Mouse (Mus musculus): ENCODE measurements around the gene Clec12b. TPM values are rescaled to one million over a fixed set of nuclear protein-coding genes. Genes with fewer than 3 reads are reported as not detected.

Gene Clec12b
- polyA plus RNA-seq, 1 experiment from 2014 or later = 0.12 TPM

DNA sequence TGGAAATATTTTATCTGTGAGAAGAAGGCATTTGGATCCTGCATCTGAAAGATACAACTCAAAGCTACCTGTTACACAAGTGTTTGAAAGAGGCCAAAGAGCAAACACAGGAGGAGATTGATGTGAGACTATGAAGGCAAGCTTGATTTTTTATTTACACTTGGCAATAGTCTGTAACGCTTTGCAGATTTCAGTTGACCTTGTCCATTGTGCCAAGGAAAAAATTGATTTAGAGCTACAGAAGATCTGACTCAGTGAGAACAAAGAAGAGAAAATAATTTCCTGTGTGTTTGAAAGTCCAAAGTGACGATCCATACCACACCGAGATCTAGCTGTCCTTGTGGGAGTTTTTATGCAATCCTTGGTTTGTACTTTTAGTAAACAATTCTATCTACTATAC is 36.6 kb upstream of the Clec12b start:
- TF ChIP-seq CTCF (IDR thresholded peaks at IDR 0.05; ENCODE audit: low read depth) = no peak
- no peak overlapping the region for H3K4me2 ChIP-seq
- ATAC-seq (ENCODE audit: insufficient read depth) (no peak), DNase-seq (no peak)
- H3K9me3 ChIP-seq (ENCODE audit: low read depth, low read length) = no peaks in the 10 kb centered on the region
- H3K36me3 ChIP-seq (ENCODE audit: insufficient read depth) = no peaks in the 10 kb centered on the region
- no peak overlapping the region for H3K9ac ChIP-seq
- H3K4me3 ChIP-seq (ENCODE audit: low read depth, low read length) = no peak overlapping the region
- WGBS = 38% methylated on average over 3 of the region's 3 CpGs
- no peak overlapping the region for H3K27ac ChIP-seq (ENCODE audit: low read depth)
- H3K27me3 ChIP-seq (ENCODE audit: insufficient read depth, low read length) = no peaks in the 10 kb centered on the region
- H3K4me1 ChIP-seq (ENCODE audit: insufficient read depth) = peaks cover 5% of the 10 kb centered on the region; the same call in 1 of the 2 replicates

DNA sequence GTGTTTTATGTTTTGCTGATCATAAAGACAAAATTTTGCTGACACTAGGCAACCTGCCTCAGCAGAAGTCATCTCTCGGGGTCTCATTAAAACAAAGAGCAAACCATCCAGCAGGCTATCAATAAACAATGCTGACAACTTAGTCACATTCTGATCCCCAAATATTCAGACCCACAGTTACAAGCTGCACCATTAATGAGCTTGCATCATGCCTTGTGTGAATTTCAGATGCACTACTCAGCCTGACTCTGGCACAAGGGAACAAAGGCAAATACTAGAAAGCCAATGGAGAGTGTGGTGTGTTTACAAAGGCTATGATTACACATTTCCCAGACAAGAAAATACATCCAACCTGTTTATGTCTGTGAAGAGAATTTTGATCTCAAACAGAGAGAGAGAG is 28.5 kb upstream of the Clec12b start:
- Histone ChIP-seq H3K4me3 (ENCODE audit: low read depth, low read length) (no peak overlapping the region), H3K4me2 (no peak overlapping the region), H3K9ac (no peak overlapping the region), H3K36me3 (ENCODE audit: insufficient read depth) (no peaks in the 10 kb centered on the region), H3K4me1 (ENCODE audit: insufficient read depth) (no peaks in the 10 kb centered on the region), H3K27ac (ENCODE audit: low read depth) (no peak overlapping the region), H3K27me3 (ENCODE audit: insufficient read depth, low read length) (no peaks in the 10 kb centered on the region), H3K9me3 (ENCODE audit: low read depth, low read length) (no peaks in the 10 kb centered on the region)
- WGBS = 48% methylated on average over 1 of the region's 1 CpGs
- no peak for TF ChIP-seq CTCF (IDR thresholded peaks at IDR 0.05; ENCODE audit: low read depth)
- ATAC-seq (ENCODE audit: insufficient read depth) (no peak), DNase-seq (no peak)

DNA sequence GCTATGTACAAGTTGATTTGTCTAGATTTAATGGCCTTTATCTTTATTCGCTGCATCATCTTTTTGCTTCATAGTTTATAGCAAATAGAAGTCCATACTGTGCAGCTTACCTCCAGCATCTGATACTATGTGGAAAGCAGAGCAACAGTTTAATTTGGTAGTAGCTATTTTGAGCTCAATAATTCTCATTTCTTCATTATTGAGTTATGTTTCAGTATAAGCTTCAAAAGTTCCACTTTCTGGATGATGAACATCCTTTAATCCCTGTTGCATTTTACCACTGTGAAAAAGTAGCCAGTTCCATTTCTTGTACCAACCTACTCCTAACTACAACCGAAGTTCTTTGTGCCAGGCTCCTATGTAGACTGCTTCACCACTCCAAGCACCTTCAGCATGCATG is 22.9 kb upstream of the Clec12b start, which contains the start of gene Clec9a:
Gene Clec9a, plus strand, starts transcription at position 301 of the 400 bp plus-strand sequence.
- no peaks in the 10 kb centered on the region for H3K27me3 ChIP-seq (ENCODE audit: insufficient read depth, low read length)
- no peak within 1 kb of the TSS for H3K4me2 ChIP-seq
- DNase-seq = no peak
- 81% methylated on average over 2 of the region's 2 CpGs for WGBS
- H3K27ac ChIP-seq (ENCODE audit: low read depth) = no peak within 1 kb of the TSS
- no peaks in the 10 kb centered on the region for H3K4me1 ChIP-seq (ENCODE audit: insufficient read depth)
- H3K36me3 ChIP-seq (ENCODE audit: insufficient read depth) = no peaks in the 10 kb centered on the region
- H3K9me3 ChIP-seq (ENCODE audit: low read depth, low read length) = no peaks in the 10 kb centered on the region
- no peak for ATAC-seq (ENCODE audit: insufficient read depth)
- no peak within 1 kb of the TSS for H3K9ac ChIP-seq
- H3K4me3 ChIP-seq (ENCODE audit: low read depth, low read length) = no peak within 1 kb of the TSS
- TF ChIP-seq CTCF (IDR thresholded peaks at IDR 0.05; ENCODE audit: low read depth) = no peak

DNA sequence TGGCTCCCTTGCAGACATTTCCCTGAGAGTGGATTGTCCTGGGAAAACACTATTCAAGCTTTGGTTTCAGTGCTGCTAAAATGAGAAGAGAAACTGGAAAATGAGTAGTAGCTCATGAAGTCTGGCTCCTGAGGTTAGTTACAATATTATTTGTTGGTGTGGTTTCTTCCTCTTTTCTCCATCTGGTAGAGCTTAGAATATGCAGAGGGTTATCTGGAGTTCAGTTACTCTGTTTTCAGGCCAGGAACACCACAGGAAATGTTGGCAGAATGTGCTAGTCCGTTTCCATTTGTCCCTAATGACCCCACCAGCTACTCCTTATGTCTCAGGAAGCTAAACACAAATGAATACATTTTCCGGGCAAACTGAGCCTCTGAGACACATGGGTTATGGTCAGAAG is 21.6 kb upstream of the Clec12b start:
- no peak for TF ChIP-seq CTCF (IDR thresholded peaks at IDR 0.05; ENCODE audit: low read depth)
- ATAC-seq (ENCODE audit: insufficient read depth) (no peak), DNase-seq (peak; percentile 53)
- Histone ChIP-seq H3K36me3 (ENCODE audit: insufficient read depth) (no peaks in the 10 kb centered on the region), H3K27ac (ENCODE audit: low read depth) (no peak overlapping the region), H3K4me2 (no peak overlapping the region), H3K9ac (no peak overlapping the region), H3K9me3 (ENCODE audit: low read depth, low read length) (no peaks in the 10 kb centered on the region), H3K4me3 (ENCODE audit: low read depth, low read length) (no peak overlapping the region), H3K27me3 (ENCODE audit: insufficient read depth, low read length) (no peaks in the 10 kb centered on the region), H3K4me1 (ENCODE audit: insufficient read depth) (no peaks in the 10 kb centered on the region)
- 34% methylated on average over 2 of the region's 2 CpGs for WGBS

GRCm38 (mm10) chr6:129405999-129406398 is 20.3 kb upstream of the Clec12b start:
- H3K4me1 ChIP-seq (ENCODE audit: insufficient read depth) = no peaks in the 10 kb centered on the region
- H3K36me3 ChIP-seq (ENCODE audit: insufficient read depth) = no peaks in the 10 kb centered on the region
- H3K27me3 ChIP-seq (ENCODE audit: insufficient read depth, low read length) = no peaks in the 10 kb centered on the region
- no peaks in the 10 kb centered on the region for H3K9me3 ChIP-seq (ENCODE audit: low read depth, low read length)
- H3K4me2 ChIP-seq = no peak overlapping the region
- no peak overlapping the region for H3K27ac ChIP-seq (ENCODE audit: low read depth)
- H3K4me3 ChIP-seq (ENCODE audit: low read depth, low read length) = no peak overlapping the region
- no peak overlapping the region for H3K9ac ChIP-seq
- ATAC-seq (ENCODE audit: insufficient read depth) (no peak), DNase-seq (no peak)
- TF ChIP-seq CTCF (IDR thresholded peaks at IDR 0.05; ENCODE audit: low read depth) = no peak

DNA sequence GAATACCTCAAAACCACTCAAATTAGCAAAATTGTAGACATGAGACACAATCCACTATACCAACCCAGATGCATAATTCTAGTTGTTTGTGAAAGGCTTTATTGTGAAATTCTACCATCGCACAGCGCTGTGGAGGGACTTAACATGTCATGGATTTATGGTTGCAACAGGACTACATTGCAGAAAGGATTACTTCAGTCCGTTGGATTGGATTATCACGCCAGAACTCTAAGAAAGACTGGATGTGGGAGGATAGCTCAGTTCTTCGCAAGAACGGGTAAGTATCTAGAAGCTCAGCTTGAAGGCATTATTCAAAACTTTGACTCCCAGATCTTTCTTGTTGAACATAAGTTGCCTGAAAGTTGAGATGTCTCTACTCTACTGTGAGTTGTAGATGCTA is 17.7 kb upstream of the Clec12b start:
- TF ChIP-seq CTCF (IDR thresholded peaks at IDR 0.05; ENCODE audit: low read depth) = no peak
- H3K9me3 ChIP-seq (ENCODE audit: low read depth, low read length) = no peaks in the 10 kb centered on the region
- no peaks in the 10 kb centered on the region for H3K4me1 ChIP-seq (ENCODE audit: insufficient read depth)
- no peaks in the 10 kb centered on the region for H3K36me3 ChIP-seq (ENCODE audit: insufficient read depth)
- DNase-seq = no peak
- no peak overlapping the region for H3K27ac ChIP-seq (ENCODE audit: low read depth)
- H3K9ac ChIP-seq = no peak overlapping the region
- WGBS = 85% methylated on average over 6 of the region's 6 CpGs
- H3K4me2 ChIP-seq = no peak overlapping the region
- ATAC-seq (ENCODE audit: insufficient read depth) = no peak
- H3K27me3 ChIP-seq (ENCODE audit: insufficient read depth, low read length) = no peaks in the 10 kb centered on the region
- H3K4me3 ChIP-seq (ENCODE audit: low read depth, low read length) = no peak overlapping the region

GRCm38 (mm10) chr6:129402404-129402803 is 16.7 kb upstream of the Clec12b start:
- WGBS = 80% methylated on average over 2 of the region's 2 CpGs
- Histone ChIP-seq H3K9ac (no peak overlapping the region), H3K36me3 (ENCODE audit: insufficient read depth) (no peaks in the 10 kb centered on the region), H3K4me1 (ENCODE audit: insufficient read depth) (no peaks in the 10 kb centered on the region), H3K9me3 (ENCODE audit: low read depth, low read length) (no peaks in the 10 kb centered on the region), H3K4me3 (ENCODE audit: low read depth, low read length) (no peak overlapping the region), H3K27ac (ENCODE audit: low read depth) (no peak overlapping the region), H3K4me2 (no peak overlapping the region), H3K27me3 (ENCODE audit: insufficient read depth, low read length) (no peaks in the 10 kb centered on the region)
- ATAC-seq (ENCODE audit: insufficient read depth) = no peak
- no peak for DNase-seq
- TF ChIP-seq CTCF (IDR thresholded peaks at IDR 0.05; ENCODE audit: low read depth) = no peak

DNA sequence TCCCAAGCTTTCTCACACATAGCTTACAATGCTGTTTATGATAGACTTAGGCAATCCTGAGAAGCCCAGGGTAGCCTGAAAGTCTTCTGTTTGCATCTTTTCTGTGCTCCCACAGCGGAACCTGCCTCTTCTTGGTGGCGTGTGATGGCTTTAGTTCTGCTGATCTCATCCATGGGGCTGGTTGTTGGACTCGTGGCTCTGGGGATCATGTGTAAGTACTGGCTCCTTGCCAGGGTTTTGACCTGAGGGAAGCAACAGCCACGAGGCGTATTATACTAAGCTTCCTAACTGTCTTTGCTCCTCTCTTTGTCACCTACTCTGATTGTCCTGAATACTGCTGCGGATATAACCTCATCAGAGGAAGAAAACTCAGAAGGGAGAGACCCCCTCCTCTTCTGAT is 14.3 kb upstream of the Clec12b start:
- ATAC-seq (ENCODE audit: insufficient read depth) (peak; percentile 47; the same call in 1 of the 2 replicates), DNase-seq (peak; percentile 66)
- H3K27me3 ChIP-seq (ENCODE audit: insufficient read depth, low read length) = no peaks in the 10 kb centered on the region
- no peaks in the 10 kb centered on the region for H3K9me3 ChIP-seq (ENCODE audit: low read depth, low read length)
- H3K4me3 ChIP-seq (ENCODE audit: low read depth, low read length) = no peak overlapping the region
- WGBS = 33% methylated on average over 6 of the region's 6 CpGs
- H3K27ac ChIP-seq (ENCODE audit: low read depth) = no peak overlapping the region
- H3K4me1 ChIP-seq (ENCODE audit: insufficient read depth) = no peaks in the 10 kb centered on the region
- no peak overlapping the region for H3K9ac ChIP-seq
- H3K4me2 ChIP-seq = no peak overlapping the region
- no peak for TF ChIP-seq CTCF (IDR thresholded peaks at IDR 0.05; ENCODE audit: low read depth)
- no peaks in the 10 kb centered on the region for H3K36me3 ChIP-seq (ENCODE audit: insufficient read depth)

All from lung, embryonic 14.5 days (tissue).